35 mouse cellular contexts compared by ENCODE assay signal in the genomic region with DNA sequence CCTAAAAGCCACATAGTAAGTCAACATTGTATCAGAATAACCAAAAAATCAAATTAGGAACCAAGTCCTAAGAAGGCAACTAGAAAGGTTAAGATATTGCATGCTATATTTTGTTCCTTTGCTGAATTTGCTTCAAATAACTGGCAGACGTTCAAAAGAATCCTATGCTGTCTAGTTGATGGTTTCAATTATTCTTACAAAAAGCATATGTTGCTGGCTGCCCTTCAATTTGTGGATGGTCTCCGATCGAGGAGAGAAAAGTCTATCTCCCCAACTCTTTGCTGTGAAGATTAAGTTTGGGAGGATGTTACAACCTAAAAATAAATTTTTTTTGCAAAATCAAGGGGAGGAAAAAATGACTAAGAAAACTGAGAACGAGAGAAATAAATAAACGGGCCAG.
"Had no signal": no experiment of that assay in that cellular context is flagged by ENCODE, and none has a peak within 500 bp of the region (broad histone marks: within the 10 kb centered on the region; RNA-seq: fewer than 3 reads in every experiment).

No protein-coding gene starts in this region.

- H3K27ac ChIP-seq: heart, embryonic 10.5 days; heart, embryonic 13.5 days; heart, embryonic 15.5 days; hindbrain, embryonic 10.5 days; hindbrain, embryonic 12.5 days; hindbrain, embryonic 13.5 days; hindbrain, embryonic 14.5 days; hindbrain, embryonic 15.5 days; hindbrain, postnatal 0 days; intestine, embryonic 15.5 days; kidney, embryonic 15.5 days; kidney, postnatal 0 days; layer of hippocampus, adult 2 months had no signal

- H3K36me3 ChIP-seq: heart, embryonic 10.5 days; heart, embryonic 12.5 days; heart, embryonic 13.5 days; heart, embryonic 15.5 days; hindbrain, embryonic 10.5 days; hindbrain, embryonic 12.5 days; hindbrain, embryonic 13.5 days; hindbrain, embryonic 15.5 days; intestine, embryonic 15.5 days; kidney, embryonic 15.5 days had no signal

- H3K4me2 ChIP-seq: heart, embryonic 11.5 days; heart, embryonic 12.5 days; heart, embryonic 13.5 days; heart, embryonic 15.5 days; hindbrain, embryonic 12.5 days; hindbrain, embryonic 13.5 days; hindbrain, embryonic 14.5 days; hindbrain, embryonic 15.5 days; intestine, embryonic 15.5 days; kidney, embryonic 15.5 days had no signal

- H3K9me3 ChIP-seq: heart, embryonic 10.5 days; heart, embryonic 12.5 days; heart, embryonic 13.5 days; heart, embryonic 15.5 days; hindbrain, embryonic 10.5 days; hindbrain, embryonic 12.5 days; hindbrain, embryonic 13.5 days; hindbrain, embryonic 15.5 days; intestine, embryonic 15.5 days; kidney, embryonic 15.5 days had no signal

- ATAC-seq: hindbrain, embryonic 16.5 days; hindbrain, postnatal 0 days; inflammation-experienced regulatory T-cells, adult 6 months; intestine, embryonic 15.5 days; intestine, embryonic 16.5 days; intestine, postnatal 0 days had no signal

- H3K4me3 ChIP-seq: heart, embryonic 10.5 days; heart, embryonic 12.5 days; heart, embryonic 13.5 days; heart, embryonic 15.5 days; hindbrain, embryonic 10.5 days; hindbrain, embryonic 12.5 days; hindbrain, embryonic 13.5 days; hindbrain, embryonic 15.5 days; intestine, embryonic 15.5 days; kidney, embryonic 15.5 days; layer of hippocampus, adult 2 months had no signal

- H3K9ac ChIP-seq: heart, embryonic 12.5 days; heart, embryonic 13.5 days; heart, embryonic 15.5 days; hindbrain, embryonic 12.5 days; hindbrain, embryonic 13.5 days; hindbrain, embryonic 14.5 days; hindbrain, embryonic 15.5 days; intestine, embryonic 15.5 days; kidney, embryonic 15.5 days had no signal

- DNase-seq: heart, postnatal 10 days; heart, postnatal 14 days; heart, postnatal 36 days; heart, postnatal 4 days; kidney, adult 11 months; kidney, adult 18-20 months; kidney, adult 2 months; kidney, adult 8-10 months; kidney, adult 9 months; kidney, postnatal 10 days; kidney, postnatal 14 days; kidney, postnatal 25 days; kidney, postnatal 36 days; kidney, postnatal 4 days; layer of hippocampus, adult 9-11 months; layer of hippocampus, postnatal 36 days had no signal

- H3K27me3 ChIP-seq: heart, embryonic 12.5 days; heart, embryonic 13.5 days; heart, embryonic 15.5 days; hindbrain, embryonic 12.5 days; hindbrain, embryonic 13.5 days; hindbrain, embryonic 15.5 days; intestine, embryonic 15.5 days had no signal

- H3K4me1 ChIP-seq: heart, embryonic 10.5 days; heart, embryonic 12.5 days; heart, embryonic 15.5 days; hindbrain, embryonic 10.5 days; hindbrain, embryonic 12.5 days; hindbrain, embryonic 13.5 days; hindbrain, embryonic 15.5 days; intestine, embryonic 15.5 days; kidney, embryonic 15.5 days had no signal
